Mouse (Mus musculus) ovary, postnatal 36 days (tissue): Measurements from ENCODE around the gene Map1b.

Source experiments
- DNase-seq: peaks from one replicate; pipeline ENCODE4 v3.0.0; 2022; ENCODE audit warnings: low spot score, mixed read lengths

The Map1b gene

GRCm38 (mm10) chr13:99489175-99489574 lies 27.2 kb downstream of the Map1b start:
- no peak for DNase-seq

GRCm38 (mm10) chr13:99485861-99486260 lies 30.5 kb downstream of the Map1b start:
- peak; percentile 25 for DNase-seq

DNA sequence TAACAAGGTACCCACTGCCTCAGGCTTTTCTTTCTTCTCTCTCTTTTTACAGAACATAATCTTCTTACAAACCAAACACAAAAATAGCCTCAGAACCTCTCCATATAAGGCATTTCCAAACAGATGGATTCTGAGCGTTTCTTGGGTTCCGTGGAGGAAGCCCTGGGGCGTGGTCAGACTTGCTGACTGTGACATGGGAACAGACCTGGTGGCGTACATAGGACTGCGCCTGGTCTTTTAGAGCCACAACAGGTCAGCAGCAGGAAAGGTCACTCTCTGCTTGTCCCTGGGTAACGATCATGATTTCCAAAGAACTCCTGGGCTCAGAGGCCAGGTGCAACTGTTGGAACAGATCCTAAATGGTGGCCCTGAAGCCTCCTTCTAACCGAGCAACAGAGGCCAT lies 31.0 kb downstream of the Map1b start:
- DNase-seq = no peak

DNA sequence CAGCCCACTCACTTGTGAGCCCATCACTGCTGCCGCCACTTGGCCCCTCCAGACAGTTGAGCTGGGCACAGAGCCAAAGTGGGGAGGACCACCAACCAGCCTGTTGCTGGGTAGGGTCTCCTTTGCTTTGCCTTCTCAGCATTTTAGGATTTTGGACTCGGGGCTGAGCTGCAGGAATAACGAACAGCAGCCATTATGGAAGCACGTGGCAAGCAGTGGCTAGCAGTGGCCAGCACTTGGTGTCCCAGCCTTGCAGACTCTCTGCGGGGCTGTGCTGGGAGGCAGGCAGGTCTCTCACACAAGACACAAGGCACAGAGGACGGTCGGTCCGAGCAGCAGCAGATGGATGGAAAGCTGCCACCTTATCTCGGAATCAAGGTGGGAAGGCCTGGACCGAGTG lies 31.4 kb downstream of the Map1b start:
- DNase-seq = no peak

DNA sequence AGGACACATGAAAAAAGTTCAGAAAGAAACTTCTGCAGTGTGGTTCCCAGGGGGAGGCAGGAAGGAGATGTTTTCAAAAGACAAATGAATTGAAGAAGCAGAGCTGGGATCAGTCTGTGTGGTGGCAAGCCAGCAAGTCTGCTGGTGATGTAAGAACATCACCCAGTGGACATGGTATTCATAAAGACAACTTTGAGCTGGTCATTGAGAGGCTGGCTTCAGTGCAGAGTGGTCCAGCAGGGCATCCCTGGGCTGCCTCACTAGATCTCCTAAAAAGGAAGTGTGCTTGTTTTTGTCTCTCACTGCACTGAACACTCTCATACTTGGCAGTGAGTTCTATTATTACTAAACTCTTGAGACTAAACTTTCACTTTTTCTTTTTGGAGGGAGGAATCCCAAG lies 32.9 kb downstream of the Map1b start:
- DNase-seq = no peak

DNA sequence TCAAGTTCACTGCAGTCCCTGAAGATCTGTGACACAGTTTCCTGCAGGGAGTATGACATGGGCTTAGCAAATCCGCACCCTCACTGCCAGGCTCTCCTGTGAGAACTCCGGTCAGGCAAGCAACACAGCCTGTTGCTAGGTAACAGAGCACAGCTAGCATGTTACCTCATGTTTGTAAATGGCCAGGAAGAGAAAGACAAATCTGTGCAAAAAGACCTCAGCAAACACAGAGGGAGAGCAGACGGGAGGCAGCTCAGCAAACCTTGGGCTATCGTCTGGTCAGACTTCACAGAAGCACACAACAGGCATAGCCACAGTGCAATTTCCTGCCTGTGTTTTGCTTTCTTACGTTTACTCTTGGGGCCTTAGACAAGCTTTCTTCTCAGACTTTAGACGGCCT lies 40.9 kb downstream of the Map1b start:
- no peak for DNase-seq

DNA sequence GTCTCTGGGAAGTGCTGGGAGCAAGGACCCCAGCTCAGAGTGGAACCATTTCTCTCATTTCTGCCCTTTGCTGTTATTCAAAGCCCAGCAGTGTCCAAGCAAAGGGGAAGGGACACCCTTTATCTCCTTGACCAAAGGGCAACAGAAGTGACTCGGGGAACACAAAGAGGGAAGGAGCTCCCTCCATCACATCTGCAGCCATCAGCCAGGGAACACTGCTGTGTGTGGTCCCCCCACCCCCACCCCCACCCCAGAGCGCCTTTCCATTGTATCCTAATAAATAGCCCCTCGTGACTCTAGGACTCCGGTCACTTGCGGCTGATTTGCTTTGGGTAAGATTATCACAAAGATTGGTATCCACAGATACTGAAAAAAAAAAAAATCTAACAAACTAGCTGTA lies 41.3 kb downstream of the Map1b start:
- DNase-seq = no peak

DNA sequence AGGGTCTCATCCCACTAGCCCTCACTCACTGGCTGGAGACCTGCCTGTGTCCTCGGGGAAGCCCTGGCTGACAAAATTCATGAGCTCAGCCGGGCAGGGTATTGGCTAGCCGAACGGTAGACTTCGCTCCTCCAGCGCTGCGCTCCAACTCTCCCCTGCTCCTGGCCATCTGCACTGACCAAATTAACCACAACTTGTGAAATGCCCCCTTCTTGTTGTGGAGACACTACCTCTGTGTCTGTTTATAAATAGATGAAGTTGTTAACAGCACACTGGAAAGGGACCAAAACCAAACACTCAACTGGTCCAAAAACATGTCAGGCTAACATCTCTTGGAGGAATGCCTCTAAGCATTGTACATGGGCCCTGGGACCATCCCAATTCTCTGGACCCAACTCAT lies 42.2 kb downstream of the Map1b start:
- DNase-seq = no peak

DNA sequence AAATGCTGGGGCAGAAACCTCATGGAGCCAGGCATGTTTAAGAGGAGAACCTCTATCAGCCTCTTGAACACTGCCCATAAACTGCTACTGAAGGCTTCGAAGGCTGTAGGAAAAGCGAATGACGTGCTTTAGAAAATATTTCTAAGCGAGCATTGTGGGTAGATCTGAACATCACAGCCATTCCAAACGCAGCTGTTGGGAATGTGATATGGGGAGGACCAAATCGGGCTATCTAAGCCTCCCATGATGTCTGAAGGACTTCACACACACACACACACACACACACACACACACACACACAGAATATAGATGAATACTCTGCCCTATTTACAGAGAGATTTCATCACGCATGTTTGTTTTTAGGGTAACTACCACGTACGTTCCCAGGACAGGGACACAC lies 44.3 kb downstream of the Map1b start:
- DNase-seq = no peak

GRCm38 (mm10) chr13:99470084-99470483 lies 46.3 kb downstream of the Map1b start:
- DNase-seq = no peak

- no peak for DNase-seq
These were observed 48.1 kb downstream of the Map1b start for GRCm38 (mm10) chr13:99468267-99468666.

- peak; percentile 24 for DNase-seq
These were observed 49.5 kb downstream of the Map1b start for GRCm38 (mm10) chr13:99466811-99467315.

DNA sequence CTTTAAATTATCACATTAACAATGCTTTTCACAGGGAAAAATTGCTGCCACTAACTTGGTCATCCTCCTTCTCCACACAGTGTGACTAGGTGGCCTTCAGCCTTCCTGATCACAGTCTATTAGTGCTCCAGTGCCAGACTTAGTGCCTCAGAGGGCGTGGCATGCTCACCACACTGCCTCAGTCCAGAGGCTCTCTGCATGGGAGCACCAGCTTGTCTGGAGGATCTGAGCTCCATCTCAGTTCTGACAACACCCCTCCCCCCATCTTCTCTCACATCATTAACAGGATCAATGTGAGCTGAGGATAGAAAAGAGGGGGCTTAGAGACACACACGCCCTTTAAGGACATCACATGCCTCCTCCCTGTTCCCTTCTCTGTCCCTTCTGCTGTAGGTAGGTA lies 50.3 kb downstream of the Map1b start:
- DNase-seq = no peak

GRCm38 (mm10) chr13:99464551-99464950 lies 51.8 kb downstream of the Map1b start:
- DNase-seq = no peak

DNA sequence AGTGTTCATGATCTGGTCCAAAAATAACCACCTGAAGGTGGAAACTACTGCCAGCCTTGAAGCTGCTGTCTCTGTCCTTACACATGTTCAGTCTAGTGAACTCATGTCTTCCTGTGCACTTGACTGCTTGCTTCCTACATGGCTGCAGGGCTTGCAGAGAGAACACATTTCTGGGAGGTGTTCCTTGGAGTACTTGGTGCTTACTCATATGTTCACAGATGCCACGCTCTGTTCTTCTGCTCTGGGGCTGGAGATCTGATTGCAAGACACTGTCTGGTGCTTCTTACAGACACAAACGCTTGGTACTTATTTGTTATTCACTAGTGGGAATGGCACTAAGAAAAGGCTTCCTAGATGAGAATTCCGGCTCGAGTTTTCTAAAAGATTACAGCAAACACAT lies 54.5 kb downstream of the Map1b start:
- DNase-seq = no peak

DNA sequence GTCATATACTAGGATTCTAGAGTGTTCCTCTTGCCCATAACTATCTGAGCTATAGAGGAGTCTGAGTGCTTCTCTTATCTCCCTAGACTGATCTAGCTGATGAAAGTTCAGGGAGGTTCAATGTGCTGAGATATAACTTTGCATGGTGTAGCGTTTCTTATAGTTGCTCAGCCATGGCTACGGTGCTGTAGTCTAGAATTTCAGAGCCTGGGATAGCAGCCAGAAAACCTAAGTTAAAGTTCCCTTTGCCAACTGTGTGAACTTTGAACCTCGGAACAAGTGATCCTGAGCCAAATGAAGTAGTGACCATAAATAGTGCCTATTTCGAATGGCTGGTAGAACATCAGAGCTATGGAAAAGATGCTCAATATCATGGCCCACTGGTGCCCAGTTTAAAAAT lies 56.7 kb downstream of the Map1b start:
- DNase-seq = no peak

DNA sequence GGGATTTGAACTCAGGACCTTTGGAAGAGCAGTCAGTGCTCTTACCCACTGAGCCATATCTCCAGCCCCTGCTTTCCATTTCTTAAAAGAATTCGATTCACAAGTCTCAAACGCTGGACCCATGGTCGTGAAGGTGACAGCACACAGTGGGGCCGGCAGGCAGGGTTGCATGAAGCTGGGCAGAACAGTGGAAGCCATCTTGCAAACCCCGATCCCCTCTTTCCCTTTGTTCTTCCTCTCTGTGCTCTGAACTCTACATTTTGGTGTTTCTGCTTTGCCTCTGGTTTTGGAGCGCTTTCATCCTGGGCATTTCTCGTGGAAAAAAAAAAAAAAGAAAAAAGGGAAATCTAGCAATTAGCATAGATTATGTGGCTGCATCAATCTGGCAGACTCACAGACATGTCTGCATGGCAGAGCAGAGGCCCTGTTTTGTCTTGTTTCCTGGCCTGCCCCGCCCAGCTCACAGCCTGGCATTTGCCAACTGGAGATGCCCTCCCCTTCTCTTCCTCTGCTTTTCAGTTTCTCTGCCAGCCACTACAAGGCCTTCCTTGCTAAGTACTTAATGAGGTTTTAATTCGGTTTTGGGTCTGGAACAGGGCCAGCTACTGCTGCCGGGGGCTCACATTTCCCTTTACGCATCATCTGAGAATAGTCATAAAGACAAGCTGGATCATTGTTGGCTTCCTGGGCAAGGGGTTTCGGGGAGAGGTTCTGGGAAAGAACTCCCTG lies 57.5 kb downstream of the Map1b start:
- DNase-seq = peak; percentile 42

- no peak for DNase-seq
These were observed 61.4 kb downstream of the Map1b start for GRCm38 (mm10) chr13:99454977-99455376.

DNA sequence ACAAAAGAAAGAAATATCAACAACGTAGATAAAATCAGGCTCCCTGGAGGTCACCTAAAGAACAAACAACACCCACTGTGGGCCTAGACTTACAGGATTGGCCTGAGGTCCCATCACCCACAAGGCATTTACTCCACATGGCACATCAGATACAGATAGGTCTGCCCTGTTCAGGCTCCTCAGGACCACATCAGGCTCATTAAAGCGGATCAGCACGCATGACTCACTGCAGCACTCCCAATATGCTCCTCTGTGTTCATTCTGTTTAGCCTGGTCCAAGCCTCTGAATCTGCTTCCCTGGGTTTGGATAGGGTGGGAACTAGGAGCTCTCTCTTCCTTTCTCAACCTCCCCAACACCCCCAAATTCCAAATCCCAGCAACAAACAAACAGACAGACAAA lies 63.9 kb downstream of the Map1b start:
- DNase-seq = no peak

DNA sequence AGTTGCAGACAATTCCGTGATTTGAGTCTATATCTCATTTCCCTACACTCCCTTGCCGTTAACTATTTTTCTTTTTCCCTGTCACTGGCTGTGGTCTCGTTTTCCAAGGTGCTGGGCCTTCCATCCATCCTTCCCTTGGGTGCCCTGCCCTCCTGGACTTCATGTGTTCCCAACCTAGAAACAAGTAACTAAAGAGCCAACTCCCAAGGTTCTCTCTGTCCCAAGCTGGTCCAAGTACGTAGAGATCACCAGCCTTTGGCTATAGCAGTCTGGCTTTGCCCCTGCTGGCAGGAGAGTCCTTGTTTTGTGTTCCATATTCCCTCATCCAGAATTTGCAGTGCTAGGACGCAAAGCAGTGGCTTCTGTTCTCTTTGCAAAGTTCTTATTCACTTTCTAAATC lies 65.1 kb downstream of the Map1b start:
- no peak for DNase-seq

DNA sequence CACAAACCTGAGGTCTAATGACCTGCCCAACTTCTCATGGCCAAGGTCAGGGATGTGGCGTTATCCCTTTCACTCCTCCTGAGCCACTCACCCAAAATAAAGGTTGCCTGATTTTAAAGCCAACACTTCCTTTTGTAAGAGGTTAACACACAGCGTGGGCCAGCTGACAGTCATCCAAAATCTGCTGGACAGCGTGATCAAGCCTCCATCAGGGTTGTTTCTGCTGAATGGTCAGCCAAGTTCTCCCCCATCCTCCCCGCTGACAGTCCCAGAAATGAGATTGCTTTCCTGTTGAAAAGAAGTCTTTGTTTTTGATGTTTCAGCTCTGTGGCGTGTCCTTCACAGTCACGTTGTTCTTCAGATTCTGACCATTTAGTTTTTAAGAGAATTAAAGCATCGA lies 65.6 kb downstream of the Map1b start:
- DNase-seq = peak; percentile 35

GRCm38 (mm10) chr13:99449547-99449946 lies 66.8 kb downstream of the Map1b start:
- no peak for DNase-seq

DNA sequence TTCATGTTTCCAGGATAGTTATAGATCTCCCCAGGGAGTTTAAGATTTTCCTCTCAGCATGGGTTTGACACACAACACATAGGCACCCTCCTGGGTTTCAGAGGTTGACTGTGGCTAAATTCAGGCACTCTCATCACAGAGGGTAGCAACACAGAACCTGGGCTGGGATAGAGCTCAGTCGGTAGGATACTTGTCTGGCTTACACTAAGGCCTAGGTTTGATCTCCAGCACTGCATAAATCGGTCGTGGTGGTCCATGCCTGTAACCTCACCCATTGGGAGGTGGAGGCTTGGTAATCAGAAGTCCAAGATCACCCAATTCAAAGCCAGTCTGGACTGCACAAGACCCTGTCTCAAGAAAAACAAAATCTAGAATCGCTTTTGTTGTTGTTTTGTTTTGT lies 68.1 kb downstream of the Map1b start:
- DNase-seq = no peak
